Mouse (Mus musculus): ENCODE measurements around the gene Gm49776.
"Not testable (repeated sequence)": the region's sequence is repeated elsewhere in the genome, so short reads cannot be mapped to it uniquely, and the experiment has no call there.

Gene Gm49776

DNA sequence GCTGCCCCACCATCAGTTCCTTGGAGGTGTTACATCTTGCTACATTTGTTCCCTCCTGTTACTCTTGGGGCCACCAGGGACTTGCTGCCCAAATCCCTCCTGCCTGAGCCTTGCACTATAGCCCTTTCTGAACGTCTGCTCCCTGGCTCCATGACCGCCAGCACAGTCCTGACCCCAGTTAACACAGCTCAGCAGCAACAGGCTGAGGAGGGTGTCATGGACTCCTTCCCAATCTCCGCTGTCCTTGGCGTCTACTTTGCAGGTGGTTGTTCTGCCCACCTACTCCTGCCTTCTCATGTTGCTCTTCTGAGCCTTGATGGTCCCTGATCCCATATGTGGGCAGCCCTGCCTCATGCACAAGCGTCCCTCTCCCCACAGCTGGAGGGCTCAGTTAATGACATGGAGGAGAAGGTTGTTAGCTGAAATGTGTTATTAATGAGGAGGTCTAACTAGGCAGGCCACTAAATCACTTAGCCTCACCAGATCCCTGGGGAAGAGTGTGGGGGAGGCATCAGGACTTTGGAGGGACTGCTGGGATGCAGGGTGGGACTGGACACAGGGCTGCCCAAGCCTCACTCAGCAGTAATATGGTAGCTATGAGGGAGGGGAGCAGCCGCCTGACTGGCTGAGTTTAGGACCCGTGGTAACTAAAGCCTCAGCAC is 54.6 kb downstream of the Gm49776 start:
- no peak for DNase-seq (ENCODE audit: low read depth, low spot score)

DNA sequence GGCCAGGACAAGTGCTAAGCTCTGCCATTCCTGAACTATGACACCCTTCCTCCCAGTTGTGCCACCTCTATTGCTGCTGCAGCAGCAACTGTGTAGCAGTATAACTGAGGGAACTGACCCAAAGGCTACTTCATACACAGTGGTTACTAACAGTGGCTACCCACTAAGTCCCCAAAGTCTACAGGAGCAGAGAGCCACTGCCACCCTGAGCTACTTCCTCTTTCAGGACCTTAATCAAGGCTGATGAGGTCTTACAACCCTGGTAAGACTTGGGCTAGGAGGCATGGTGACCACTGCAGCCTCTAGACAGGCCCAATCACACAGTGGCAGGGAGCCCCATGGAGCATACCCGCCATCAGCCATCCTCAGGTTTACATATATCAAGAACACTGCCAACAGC is 56.1 kb downstream of the Gm49776 start:
- no peak for DNase-seq (ENCODE audit: low read depth, low spot score)

- DNase-seq (ENCODE audit: low read depth, low spot score): no peak
These were observed 56.5 kb downstream of the Gm49776 start for GRCm38 (mm10) chr16:18201620-18202019.

DNA sequence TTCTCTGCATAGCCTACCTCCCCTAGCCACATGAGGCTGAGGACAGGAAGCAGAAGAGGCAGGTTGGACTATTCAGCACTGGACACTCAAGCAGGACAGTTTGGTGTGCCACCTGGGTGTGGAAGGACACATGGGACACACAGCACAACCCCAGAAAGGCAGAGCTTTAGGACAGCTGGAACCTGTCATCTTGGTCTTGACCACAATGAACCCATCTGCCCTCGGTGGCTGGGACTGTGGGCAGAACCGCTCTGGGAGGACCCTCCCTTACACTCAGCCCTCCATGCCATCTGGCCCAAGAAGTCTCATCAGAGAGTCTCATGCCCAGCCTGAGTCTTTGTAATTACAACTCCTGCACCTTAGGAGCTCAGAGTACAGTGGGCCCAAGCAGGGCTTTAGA is 58.1 kb downstream of the Gm49776 start:
- no peak for DNase-seq (ENCODE audit: low read depth, low spot score)

GRCm38 (mm10) chr16:18198365-18199098 is 59.6 kb downstream of the Gm49776 start:
- no peak for DNase-seq (ENCODE audit: low read depth, low spot score)

DNA sequence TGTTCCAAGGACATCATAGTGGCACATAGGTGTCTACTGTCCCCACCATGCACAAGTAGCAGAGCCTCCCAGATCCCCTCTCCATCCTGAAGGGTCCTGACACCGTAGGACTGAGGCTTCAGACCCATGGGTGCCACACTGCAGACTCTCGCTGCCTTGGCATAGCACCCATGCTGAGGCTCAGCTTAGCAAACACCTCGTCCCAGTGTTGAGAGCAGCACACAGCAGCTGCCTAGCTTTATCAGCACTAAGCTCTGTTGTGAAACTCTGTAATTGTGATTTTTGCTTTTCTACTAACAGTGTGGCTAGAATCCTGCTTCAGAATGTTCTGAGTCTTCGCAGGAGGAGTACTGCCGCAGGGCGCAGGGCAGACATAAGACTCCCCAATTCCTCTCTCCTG is 60.2 kb downstream of the Gm49776 start:
- no peak for DNase-seq (ENCODE audit: low read depth, low spot score)

DNA sequence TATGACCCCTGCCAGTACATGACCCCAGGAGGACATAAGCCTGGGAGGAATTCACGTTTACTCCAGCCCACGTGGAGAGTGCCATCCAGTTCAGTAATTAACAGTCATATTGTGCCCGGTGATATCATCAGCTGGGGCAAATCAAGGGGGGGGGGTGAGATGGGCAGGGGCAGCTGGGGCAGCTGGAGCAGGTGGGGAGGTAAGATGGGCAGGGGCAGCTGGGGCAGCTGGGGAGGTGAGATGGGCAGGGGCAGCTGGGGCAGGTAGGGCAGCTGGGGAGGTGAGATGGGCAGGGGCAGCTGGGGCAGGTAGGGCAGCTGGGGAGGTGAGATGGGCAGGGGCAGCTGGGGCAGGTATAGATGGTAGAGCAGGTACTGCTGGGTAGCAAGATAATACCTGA is 62.6 kb downstream of the Gm49776 start:
- DNase-seq (ENCODE audit: low read depth, low spot score): not testable (repeated sequence)

Measured in ZHBTc4 (cell line).